Mouse (Mus musculus) limb, embryonic 14.5 days (tissue): Measurements from ENCODE around the gene Kif1b. TPM values are rescaled to one million over a fixed set of nuclear protein-coding genes. Genes with fewer than 3 reads are reported as not detected.

ENCODE experiments used
- ATAC-seq: fragments of 200-750 bp; cut with Nextera tagmentation; 2 replicates; pipeline ENCODE4 v1.8.0; 2017; ENCODE audit warnings: low read depth, moderate number of reproducible peaks, moderate TSS enrichment; ENCODE audit not compliant: low FRiP score
- DNase-seq: peaks from one replicate; pipeline ENCODE4 v3.0.0-alpha.2; 2015; ENCODE audit warnings: low spot score
- H3K27ac ChIP-seq: fragments of 300-500 bp; sonication (generic); replicated peaks from 2 replicates; pipeline ENCODE4 v1.5.1; 2014; ENCODE audit warnings: low read depth, mild to moderate bottlenecking, low read length, moderate library complexity, mixed read lengths
- H3K27me3 ChIP-seq: fragments of 300-500 bp; sonication (generic); 2 replicates; pipeline ENCODE4 v1.6.1; 2014; ENCODE audit warnings: low read length, mixed read lengths; ENCODE audit not compliant: control insufficient read depth, insufficient read depth
- H3K36me3 ChIP-seq: fragments of 300-500 bp; sonication (generic); 2 replicates; pipeline ENCODE4 v1.6.1; 2014; ENCODE audit warnings: mild to moderate bottlenecking, low read length, moderate library complexity, mixed read lengths; ENCODE audit not compliant: control insufficient read depth, insufficient read depth
- H3K4me1 ChIP-seq: fragments of 300-500 bp; sonication (generic); 2 replicates; pipeline ENCODE4 v1.6.1; 2014; ENCODE audit warnings: antibody characterized with exemption, low read length, mixed read lengths; ENCODE audit not compliant: control insufficient read depth, insufficient read depth
- H3K4me2 ChIP-seq: fragments of 300-500 bp; sonication (generic); replicated peaks from 2 replicates; pipeline ENCODE4 v1.6.1; 2014; ENCODE audit warnings: low read depth, mild to moderate bottlenecking, low read length, moderate library complexity; ENCODE audit not compliant: severe bottlenecking
- H3K4me3 ChIP-seq: fragments of 300-500 bp; sonication (generic); replicated peaks from 2 replicates; pipeline ENCODE4 v1.5.1; 2014; ENCODE audit warnings: low read length
- H3K9ac ChIP-seq: fragments of 300-500 bp; sonication (generic); 2 replicates; pipeline ENCODE4 v1.6.1; 2014; ENCODE audit warnings: mild to moderate bottlenecking, low read depth, low read length, moderate library complexity; ENCODE audit not compliant: severe bottlenecking
- H3K9me3 ChIP-seq: fragments of 300-500 bp; sonication (generic); 2 replicates; pipeline ENCODE4 v1.6.1; 2016; ENCODE audit warnings: low read length; ENCODE audit not compliant: control insufficient read depth
- POLR2A ChIP-seq: fragments of 200-500 bp; IDR thresholded peaks from 2 replicates; pipeline ENCODE4 v1.8.0; 2012; ENCODE audit warnings: inconsistent platforms, mild to moderate bottlenecking, moderate library complexity, borderline replicate concordance; ENCODE audit not compliant: insufficient read depth, insufficient read length; ENCODE audit errors: extremely low read depth
- WGBS: fragments of 180-500 bp; shearing (Covaris S2); extraction: QIAGEN DNeasy Blood & Tissue Kit; methylation state at CpG from one replicate; pipeline ENCODE4 v1.1.7; 2014; 5-methylcytosine and 5-hydroxymethylcytosine counted together
- polyA plus RNA-seq, 2 experiments: library from polyadenylated mRNA; depleted of rRNA in 1 of 2; stranded (reverse) in 1 of 2; unstranded in 1 of 2; fragments of >200 nt; fragmentation: Nextera tagmentation in 1 of 2; extraction: Ambion mirVana in 1 of 2; gene quantifications; 2 replicates each; pipeline versions ENCODE4 v1.2.1 to v1.2.3; 2012 to 2014

The Kif1b gene
- polyA plus RNA-seq, 2 experiments, result 35.0 to 50.3 TPM

GRCm38 (mm10) chr4:149148084-149148483 is 159.4 kb downstream of the Kif1b start:
- Histone ChIP-seq H3K4me1 (no peaks in the 10 kb centered on the region), H3K27me3 (no peaks in the 10 kb centered on the region), H3K27ac (no peak overlapping the region), H3K36me3 (peaks cover 36% of the 10 kb centered on the region), H3K4me3 (no peak overlapping the region), H3K4me2 (no peak overlapping the region), H3K9ac (no peak overlapping the region), H3K9me3 (no peaks in the 10 kb centered on the region)
- no peak for TF ChIP-seq POLR2A
- no peak for DNase-seq
- ATAC-seq, result no peak
- WGBS, result 82% methylated on average over 4 of the region's 4 CpGs

- ATAC-seq, result no peak
- Histone ChIP-seq H3K36me3 (peaks cover 30% of the 10 kb centered on the region), H3K4me3 (no peak overlapping the region), H3K9ac (no peak overlapping the region), H3K4me2 (no peak overlapping the region), H3K9me3 (no peaks in the 10 kb centered on the region), H3K4me1 (no peaks in the 10 kb centered on the region), H3K27ac (no peak overlapping the region), H3K27me3 (no peaks in the 10 kb centered on the region)
- WGBS, result 87% methylated on average over 7 of the region's 7 CpGs
- no peak for TF ChIP-seq POLR2A
- DNase-seq, result no peak
These were observed 160.0 kb downstream of the Kif1b start for GRCm38 (mm10) chr4:149147528-149147927.

GRCm38 (mm10) chr4:149145151-149145550 is 162.3 kb downstream of the Kif1b start:
- no peak overlapping the region for H3K4me3 ChIP-seq
- no peaks in the 10 kb centered on the region for H3K4me1 ChIP-seq
- ATAC-seq, result no peak
- peaks cover 7% of the 10 kb centered on the region for H3K36me3 ChIP-seq
- no peaks in the 10 kb centered on the region for H3K27me3 ChIP-seq
- H3K9ac ChIP-seq, result no peak overlapping the region
- 81% methylated on average over 4 of the region's 4 CpGs for WGBS
- H3K9me3 ChIP-seq, result no peaks in the 10 kb centered on the region
- no peak for TF ChIP-seq POLR2A
- no peak for DNase-seq
- H3K4me2 ChIP-seq, result no peak overlapping the region
- no peak overlapping the region for H3K27ac ChIP-seq

- TF ChIP-seq POLR2A, result no peak
- H3K4me3 ChIP-seq, result no peak overlapping the region
- H3K9me3 ChIP-seq, result no peaks in the 10 kb centered on the region
- DNase-seq (peak; percentile 94), ATAC-seq (peak; percentile 84)
- H3K4me1 ChIP-seq, result no peaks in the 10 kb centered on the region
- H3K9ac ChIP-seq, result no peak overlapping the region
- no peaks in the 10 kb centered on the region for H3K27me3 ChIP-seq
- H3K27ac ChIP-seq, result no peak overlapping the region
- H3K36me3 ChIP-seq, result no peaks in the 10 kb centered on the region
- 5% methylated on average over 3 of the region's 3 CpGs for WGBS
- H3K4me2 ChIP-seq, result no peak overlapping the region
These were observed 163.0 kb downstream of the Kif1b start for GRCm38 (mm10) chr4:149144459-149144858.

- TF ChIP-seq POLR2A, result no peak
- H3K4me2 ChIP-seq, result no peak overlapping the region
- no peak overlapping the region for H3K4me3 ChIP-seq
- H3K9me3 ChIP-seq, result no peaks in the 10 kb centered on the region
- no peaks in the 10 kb centered on the region for H3K27me3 ChIP-seq
- no peak overlapping the region for H3K27ac ChIP-seq
- 31% methylated on average over 4 of the region's 4 CpGs for WGBS
- no peaks in the 10 kb centered on the region for H3K36me3 ChIP-seq
- ATAC-seq, result no peak
- DNase-seq, result no peak
- H3K9ac ChIP-seq, result no peak overlapping the region
- H3K4me1 ChIP-seq, result no peaks in the 10 kb centered on the region
These were observed 163.9 kb downstream of the Kif1b start for GRCm38 (mm10) chr4:149143594-149143993.

- no peaks in the 10 kb centered on the region for H3K36me3 ChIP-seq
- no peak overlapping the region for H3K27ac ChIP-seq
- no peaks in the 10 kb centered on the region for H3K9me3 ChIP-seq
- no peak for DNase-seq
- no peaks in the 10 kb centered on the region for H3K27me3 ChIP-seq
- H3K4me2 ChIP-seq, result no peak overlapping the region
- H3K4me1 ChIP-seq, result peaks cover 4% of the 10 kb centered on the region; the same call in 1 of the 2 replicates
- no peak overlapping the region for H3K4me3 ChIP-seq
- TF ChIP-seq POLR2A, result no peak
- H3K9ac ChIP-seq, result no peak overlapping the region
- WGBS, result 54% methylated on average over 8 of the region's 8 CpGs
- ATAC-seq, result no peak
These were observed 169.0 kb downstream of the Kif1b start for GRCm38 (mm10) chr4:149138515-149138914.
